Mouse (Mus musculus): ENCODE results near the gene Erc2. TPM values are rescaled to one million over a fixed set of nuclear protein-coding genes. Genes with fewer than 3 reads are reported as not detected.

Erc2 gene
- total and polyA plus RNA-seq, 2 experiments from 2014 or later, result 0.11 to 1.7 TPM

DNA sequence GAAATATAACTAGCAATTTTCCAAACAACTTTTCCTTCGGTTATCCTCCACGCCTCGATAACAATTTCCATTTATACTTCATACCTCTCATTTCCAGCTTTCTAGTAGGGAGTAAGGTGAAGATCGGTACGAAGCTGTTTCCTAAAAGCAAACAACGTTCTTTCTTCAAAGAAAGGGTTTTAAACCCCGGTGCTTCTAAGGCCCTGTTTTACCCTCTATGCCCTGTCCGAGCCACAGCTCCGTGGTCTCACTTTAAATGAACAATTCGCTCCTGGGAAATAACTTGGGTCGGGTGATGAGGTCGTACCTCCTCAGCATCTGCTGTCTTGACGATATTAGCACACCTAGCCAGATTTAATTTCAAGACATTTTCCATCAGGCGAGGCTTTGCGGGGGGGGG, 884.8 kb downstream of the Erc2 start:
- 1% methylated on average over 15 of the region's 15 CpGs for WGBS
- Histone ChIP-seq H3K36me3 (replicated peaks; ENCODE audit: control insufficient read depth, insufficient read depth, low read length) (no peaks in the 10 kb centered on the region), H3K4me2 (ENCODE audit: low read depth, low read length) (peak overlapping the region; percentile 96), H3K27me3 (ENCODE audit: control insufficient read depth, insufficient read depth, low read length) (peaks cover 65% of the 10 kb centered on the region), H3K9me3 (replicated peaks; ENCODE audit: control insufficient read depth, low read length) (no peaks in the 10 kb centered on the region), H3K9ac (replicated peaks; ENCODE audit: low read depth, low read length) (0 out of 2 replicates have a peak overlapping the region, but pooled peaks have one; percentile 49), H3K27ac (ENCODE audit: low read depth) (no peak overlapping the region), H3K4me3 (ENCODE audit: low read depth, low read length) (peak overlapping the region; percentile 67), H3K4me1 (ENCODE audit: control insufficient read depth, insufficient read depth) (peaks cover 8% of the 10 kb centered on the region; the same call in 1 of the 2 replicates)
- no peak for DNase-seq (ENCODE audit: low spot score)
- TF ChIP-seq EP300 (IDR thresholded peaks at IDR 0.05; ENCODE audit: low read depth), result no peak
- no peak for TF ChIP-seq CTCF (IDR thresholded peaks at IDR 0.05; ENCODE audit: low read depth)
- ATAC-seq (ENCODE audit: insufficient read depth, low read depth), result no peak

DNA sequence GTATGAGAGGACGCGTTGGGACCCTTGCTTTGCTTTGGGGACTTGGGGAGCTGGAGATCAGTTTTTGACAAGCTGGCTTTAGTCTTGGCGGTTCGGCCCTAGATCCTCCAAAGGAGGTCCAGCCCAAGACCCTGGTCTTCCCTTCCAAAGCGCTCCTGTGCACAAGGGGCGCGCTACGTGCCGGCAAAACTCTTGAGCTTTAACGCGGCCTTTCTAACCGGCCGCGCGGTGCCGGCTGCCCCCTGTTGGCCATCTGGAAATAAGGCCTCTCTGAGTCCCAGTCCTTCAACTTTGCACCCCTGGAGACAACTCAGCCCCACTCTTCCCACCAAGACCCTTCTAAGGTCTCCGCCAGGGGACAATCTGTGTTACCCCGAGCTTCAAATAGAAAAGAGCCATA, 885.2 kb downstream of the Erc2 start:
- no peak overlapping the region for H3K27ac ChIP-seq (ENCODE audit: low read depth)
- peaks cover 8% of the 10 kb centered on the region; the same call in 1 of the 2 replicates for H3K4me1 ChIP-seq (ENCODE audit: control insufficient read depth, insufficient read depth)
- peak; percentile 82 for TF ChIP-seq CTCF (IDR thresholded peaks at IDR 0.05; ENCODE audit: low read depth)
- no peak for TF ChIP-seq EP300 (IDR thresholded peaks at IDR 0.05; ENCODE audit: low read depth)
- peak overlapping the region; percentile 67 for H3K4me3 ChIP-seq (ENCODE audit: low read depth, low read length)
- H3K9me3 ChIP-seq (replicated peaks; ENCODE audit: control insufficient read depth, low read length), result no peaks in the 10 kb centered on the region
- ATAC-seq (ENCODE audit: insufficient read depth, low read depth) (0 out of 2 replicates have a peak, but pooled peaks have one; percentile 30), DNase-seq (ENCODE audit: low spot score) (peak; percentile 56)
- H3K9ac ChIP-seq (replicated peaks; ENCODE audit: low read depth, low read length), result no peak overlapping the region; the same call in 1 of the 2 replicates
- H3K36me3 ChIP-seq (replicated peaks; ENCODE audit: control insufficient read depth, insufficient read depth, low read length), result no peaks in the 10 kb centered on the region
- H3K4me2 ChIP-seq (ENCODE audit: low read depth, low read length), result peak overlapping the region; percentile 96
- H3K27me3 ChIP-seq (ENCODE audit: control insufficient read depth, insufficient read depth, low read length), result peaks cover 67% of the 10 kb centered on the region
- WGBS, result 1% methylated on average over 18 of the region's 18 CpGs

DNA sequence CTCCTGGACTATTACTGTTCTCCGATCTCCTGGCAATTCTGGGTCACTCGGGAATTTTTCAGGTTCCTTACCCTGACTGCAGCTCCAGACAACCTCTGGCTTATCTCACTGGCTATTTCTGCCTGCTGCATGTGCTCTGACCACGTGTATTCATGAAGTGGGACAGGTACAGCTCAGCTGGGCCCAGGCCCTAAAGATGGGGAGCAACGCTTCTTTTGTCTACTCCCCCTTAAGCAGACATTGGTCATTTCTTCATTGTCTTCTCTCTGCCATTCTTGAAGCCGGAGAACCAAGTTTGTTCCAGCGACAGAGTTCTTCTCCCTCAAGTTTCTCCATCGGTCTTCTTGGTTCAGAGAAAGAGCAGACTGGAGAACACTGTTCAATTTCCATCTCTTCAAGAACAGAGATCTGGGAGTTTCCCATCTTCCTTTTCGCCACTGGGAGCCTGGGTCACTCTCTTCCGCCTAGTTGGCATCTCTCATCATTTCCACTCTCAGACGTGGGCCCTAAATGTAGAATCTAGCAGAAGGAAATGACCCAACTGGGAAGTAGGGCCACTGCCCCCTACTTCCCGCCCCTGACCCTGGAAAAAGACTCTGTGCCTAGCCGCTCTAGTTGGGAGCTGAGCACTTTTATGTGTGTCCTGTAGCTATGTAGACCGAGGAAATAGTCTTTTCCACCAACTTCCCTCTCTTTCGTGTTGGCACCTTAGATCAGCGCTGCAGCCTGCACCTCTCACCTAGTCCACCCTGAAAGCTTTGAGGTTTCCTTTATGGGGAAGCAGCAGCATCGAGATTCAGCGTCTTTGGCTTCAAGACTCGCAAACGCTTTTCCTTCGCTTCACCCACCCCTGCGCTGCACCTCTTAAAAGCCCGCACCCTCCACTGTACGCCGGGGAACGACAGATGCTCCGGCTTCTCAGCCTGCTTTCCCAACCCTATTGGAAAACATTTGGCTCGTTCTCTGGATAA, 886.3 kb downstream of the Erc2 start:
- H3K27me3 ChIP-seq (ENCODE audit: control insufficient read depth, insufficient read depth, low read length), result peaks cover 74% of the 10 kb centered on the region
- ATAC-seq (ENCODE audit: insufficient read depth, low read depth), result no peak

DNA sequence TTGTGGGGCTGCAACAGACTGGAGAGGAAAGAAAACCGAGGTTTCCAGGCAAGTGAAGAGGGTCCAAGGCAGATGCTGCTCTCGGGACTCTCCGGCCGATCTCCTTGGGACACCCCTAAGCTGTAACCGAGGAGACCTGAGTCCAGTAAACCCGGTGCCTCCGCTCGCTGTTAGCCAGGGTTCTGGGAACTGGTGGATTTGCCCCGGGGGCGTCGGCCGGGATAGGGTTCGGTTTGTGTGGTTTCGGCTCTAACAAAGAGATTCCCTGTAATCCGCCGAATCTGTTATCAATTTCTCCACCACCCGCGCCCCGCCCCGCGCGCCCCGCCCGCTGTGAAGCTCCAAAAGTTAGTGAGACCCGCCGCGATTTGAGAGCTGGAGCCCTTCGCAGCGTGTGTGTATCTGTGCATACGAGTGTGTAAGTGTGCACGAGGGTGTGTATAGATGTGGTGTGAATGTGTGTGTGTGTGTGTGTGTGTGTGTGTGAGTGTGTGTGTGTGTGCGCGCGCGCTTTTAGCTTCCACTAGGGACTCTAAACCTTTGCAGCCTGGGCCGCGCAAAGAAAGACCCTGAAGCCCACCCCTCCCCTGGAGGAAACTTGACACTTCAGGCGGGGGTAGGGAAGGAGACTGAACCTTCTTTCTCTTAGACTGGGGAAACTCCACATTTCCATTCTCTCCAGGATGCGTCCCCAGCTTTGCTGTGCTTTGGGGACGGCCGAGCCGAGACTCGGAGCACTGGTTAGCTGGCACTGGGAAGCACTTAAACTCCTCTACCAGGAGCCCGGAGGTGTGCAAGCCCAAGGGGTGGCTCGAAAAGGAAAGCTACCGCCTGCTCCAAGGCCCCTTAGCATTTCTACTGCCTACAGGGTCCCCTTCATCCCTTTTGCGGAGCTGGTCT, 887.5 kb downstream of the Erc2 start:
- WGBS, result 3% methylated on average over 47 of the region's 47 CpGs
- Histone ChIP-seq H3K4me1 (ENCODE audit: control insufficient read depth, insufficient read depth) (peaks cover 8% of the 10 kb centered on the region; the same call in 1 of the 2 replicates), H3K36me3 (replicated peaks; ENCODE audit: control insufficient read depth, insufficient read depth, low read length) (no peaks in the 10 kb centered on the region; the same call in 1 of the 2 replicates), H3K27ac (ENCODE audit: low read depth) (no peak overlapping the region), H3K9me3 (replicated peaks; ENCODE audit: control insufficient read depth, low read length) (no peaks in the 10 kb centered on the region), H3K27me3 (ENCODE audit: control insufficient read depth, insufficient read depth, low read length) (peaks cover 70% of the 10 kb centered on the region), H3K4me2 (ENCODE audit: low read depth, low read length) (peak overlapping the region; percentile 87), H3K4me3 (ENCODE audit: low read depth, low read length) (peak overlapping the region; percentile 56), H3K9ac (replicated peaks; ENCODE audit: low read depth, low read length) (0 out of 2 replicates have a peak overlapping the region, but pooled peaks have one; percentile 11)
- ATAC-seq (ENCODE audit: insufficient read depth, low read depth) (no peak), DNase-seq (ENCODE audit: low spot score) (no peak)
- TF ChIP-seq CTCF (IDR thresholded peaks at IDR 0.05; ENCODE audit: low read depth), result no peak
- TF ChIP-seq EP300 (IDR thresholded peaks at IDR 0.05; ENCODE audit: low read depth), result no peak

More for the DNA sequence above, 886.3 kb downstream of the Erc2 start:
- 44% methylated on average over 27 of the region's 27 CpGs for whole genome bisulfite sequencing
- Histone ChIP-seq H3K9me3 (replicated peaks; ENCODE audit: control insufficient read depth, low read length) (no peaks in the 10 kb centered on the region), H3K9ac (replicated peaks; ENCODE audit: low read depth, low read length) (no peak overlapping the region), H3K4me3 (ENCODE audit: low read depth, low read length) (peak overlapping the region; percentile 56), H3K4me2 (ENCODE audit: low read depth, low read length) (peak overlapping the region; percentile 87), H3K27ac (ENCODE audit: low read depth) (no peak overlapping the region), H3K36me3 (replicated peaks; ENCODE audit: control insufficient read depth, insufficient read depth, low read length) (no peaks in the 10 kb centered on the region; the same call in 1 of the 2 replicates), H3K4me1 (ENCODE audit: control insufficient read depth, insufficient read depth) (peaks cover 8% of the 10 kb centered on the region; the same call in 1 of the 2 replicates)
- no peak for DNase-seq (ENCODE audit: low spot score)
- no peak for TF ChIP-seq CTCF (IDR thresholded peaks at IDR 0.05; ENCODE audit: low read depth)
- no peak for TF ChIP-seq EP300 (IDR thresholded peaks at IDR 0.05; ENCODE audit: low read depth)
